Mouse (Mus musculus) liver, postnatal 0 days (tissue): ENCODE measurements around the gene St3gal5.

Experiments used
- CTCF ChIP-seq: sonication (generic); IDR thresholded peaks from 2 replicates; pipeline ENCODE4 v1.5.1; 2016; ENCODE audit warnings: antibody characterized with exemption, low read depth
- EP300 ChIP-seq: IDR thresholded peaks from 2 replicates; pipeline ENCODE4 v1.6.1; 2016; ENCODE audit warnings: antibody characterized with exemption, low read depth, mild to moderate bottlenecking

GRCm38 (mm10) chr6:72177417-72177816 is 80.0 kb downstream of the St3gal5 start:
- TF ChIP-seq CTCF (no peak), EP300 (no peak)
